Mouse (Mus musculus) right cerebral cortex, postnatal 14 days (tissue): ENCODE results near the gene Eef1akmt3.

Experiments
- DNase-seq: peaks from one replicate; pipeline ENCODE4 v3.0.0; 2022

Eef1akmt3 gene

GRCm38 (mm10) chr10:126997340-126998113, 43.8 kb downstream of the Eef1akmt3 start:
- peak; percentile 32 for DNase-seq

DNA sequence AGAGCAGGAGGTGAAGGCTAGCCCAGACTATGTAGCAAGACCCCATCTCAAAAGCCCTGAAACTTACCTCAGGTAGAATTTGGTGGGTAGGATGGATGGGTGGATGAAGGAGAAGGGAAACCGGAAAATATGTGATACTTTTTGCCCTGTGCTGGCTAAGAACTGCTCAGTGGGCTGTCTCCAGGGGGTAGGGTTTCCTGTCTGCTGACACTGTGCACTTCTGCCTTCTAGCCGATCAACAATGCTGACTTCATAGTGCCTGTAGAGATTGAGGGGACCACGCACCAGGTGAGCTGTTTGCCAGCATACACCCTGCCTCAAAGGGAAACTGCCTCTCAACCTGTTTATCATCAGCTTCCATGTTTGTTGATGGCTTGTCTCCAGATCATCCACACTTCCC, 47.7 kb downstream of the Eef1akmt3 start:
- no peak for DNase-seq

DNA sequence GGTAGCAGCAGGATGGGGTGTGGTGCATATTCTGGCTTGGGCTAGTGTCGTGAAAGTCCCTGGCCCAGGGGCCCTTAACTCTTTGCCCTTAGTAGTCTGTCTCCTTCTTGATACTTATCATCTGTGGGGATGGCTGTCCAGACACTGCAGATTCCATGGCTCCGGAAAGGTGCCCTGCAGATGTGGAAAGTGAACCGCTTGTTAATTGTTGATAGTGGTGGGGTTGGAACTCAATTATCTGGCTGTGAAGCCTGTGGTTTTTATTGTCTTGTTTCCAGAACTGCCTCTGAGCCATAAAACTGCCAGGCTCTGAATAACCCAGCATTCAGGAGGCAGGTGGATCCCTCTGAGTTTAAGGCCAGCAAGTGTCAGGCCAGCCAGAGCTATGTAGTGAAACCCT, 49.6 kb downstream of the Eef1akmt3 start:
- DNase-seq, result no peak

GRCm38 (mm10) chr10:126990313-126991056, 50.8 kb downstream of the Eef1akmt3 start:
- peak; percentile 91 for DNase-seq

GRCm38 (mm10) chr10:126988513-126989165, 52.7 kb downstream of the Eef1akmt3 start:
- no peak for DNase-seq

- no peak for DNase-seq
These were observed 53.9 kb downstream of the Eef1akmt3 start for GRCm38 (mm10) chr10:126987183-126988118.

GRCm38 (mm10) chr10:126986541-126986961, 54.8 kb downstream of the Eef1akmt3 start:
- peak; percentile 65 for DNase-seq

DNA sequence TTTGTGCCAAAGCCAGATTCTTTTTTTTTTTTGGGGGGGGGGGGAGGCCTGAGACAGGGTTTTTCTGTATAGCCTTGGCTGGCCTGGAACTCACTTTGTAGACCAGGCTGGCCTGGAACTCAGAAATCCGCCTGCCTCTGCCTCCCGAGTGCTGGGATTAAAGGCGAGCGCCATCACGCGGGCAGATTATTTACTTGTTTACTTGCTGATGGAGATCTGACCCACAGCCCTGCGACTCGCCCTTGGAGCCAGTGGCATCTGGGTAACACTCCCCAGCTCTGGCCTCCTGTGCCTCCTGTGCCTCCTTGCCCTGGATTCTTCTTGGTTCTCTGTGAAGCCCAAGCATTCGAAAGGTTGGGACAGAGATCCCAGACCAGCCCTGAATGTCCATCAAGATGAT, 55.7 kb downstream of the Eef1akmt3 start:
- no peak for DNase-seq

DNA sequence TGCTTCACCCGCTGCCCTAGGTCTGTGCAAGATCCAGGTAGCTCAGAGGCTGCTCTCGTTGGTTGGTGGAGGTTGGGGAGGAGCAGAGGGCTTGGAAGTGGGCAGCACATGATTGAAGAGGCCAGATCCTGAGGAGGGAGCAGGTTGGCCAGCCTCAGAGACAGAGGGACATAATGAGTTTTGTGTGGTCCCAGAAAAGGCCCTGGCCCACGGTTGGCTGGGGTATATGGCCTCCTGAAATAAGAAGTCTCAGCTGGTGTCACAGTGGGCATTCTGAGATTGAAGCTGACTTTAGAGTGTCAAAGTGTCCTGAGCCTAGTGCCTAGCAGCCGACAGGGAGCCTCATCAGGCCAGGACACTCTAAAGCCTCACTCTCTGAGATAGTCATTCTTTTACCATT, 56.2 kb downstream of the Eef1akmt3 start:
- DNase-seq, result no peak

DNA sequence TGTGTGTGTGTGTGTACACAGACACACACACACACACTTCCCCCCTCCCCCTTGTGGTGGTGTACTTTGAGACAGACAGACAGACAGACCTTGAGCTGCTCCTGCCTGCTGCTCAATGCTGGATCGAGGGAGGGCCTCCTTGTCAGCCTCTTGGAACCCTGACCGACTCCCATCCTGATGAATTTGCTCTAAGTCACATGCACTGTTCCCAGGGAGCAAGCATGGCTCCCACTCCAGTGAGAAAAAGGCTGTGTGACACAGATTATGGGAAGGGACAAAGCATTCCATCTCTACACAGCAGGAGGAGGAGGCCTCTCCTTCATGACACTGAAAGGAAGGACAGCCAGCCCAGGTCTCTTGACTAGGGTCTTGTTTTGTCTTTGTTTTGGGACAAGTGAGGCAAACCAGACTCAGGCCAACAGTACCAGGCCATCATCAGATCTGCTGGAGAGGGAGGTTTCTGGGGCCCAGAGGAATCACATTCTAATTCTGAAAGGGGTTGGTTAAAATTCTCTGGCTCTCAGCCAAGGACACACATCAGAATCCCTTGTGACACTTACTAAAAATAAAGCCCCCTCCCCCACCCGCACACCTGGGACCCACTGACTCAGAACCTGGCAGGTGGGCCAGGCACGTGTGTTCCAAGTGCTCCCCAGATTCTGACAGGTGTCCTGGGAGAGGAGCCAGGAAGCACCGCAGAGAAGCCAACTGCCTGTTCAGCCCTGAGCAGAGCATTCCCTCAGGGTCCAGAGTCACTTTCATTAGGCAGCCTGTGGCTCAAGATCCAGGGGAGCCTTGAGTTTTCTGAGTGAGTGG, 56.9 kb downstream of the Eef1akmt3 start:
- DNase-seq, result peak; percentile 51

GRCm38 (mm10) chr10:126983193-126983725, 58.1 kb downstream of the Eef1akmt3 start:
- DNase-seq, result no peak

GRCm38 (mm10) chr10:126981746-126982145, 59.6 kb downstream of the Eef1akmt3 start:
- DNase-seq, result no peak
